ENCODE assay signal across 13 mouse cellular contexts in genomic region chr2:135356311-135356710, GRCm38 (mm10).
DNase-seq lines count a peak whose midpoint lies in the region; ATAC-seq and TF ChIP-seq lines count a peak whose summit lies in the region.
"Had no signal": no experiment of that assay in that cellular context is flagged by ENCODE, and none has a peak within 500 bp of the region (broad histone marks: within the 10 kb centered on the region; RNA-seq: fewer than 3 reads in every experiment).

No protein-coding gene starts in this region.

- 32% methylated on average over 1 of the region's 1 CpGs for WGBS in embryonic facial prominence, embryonic 11.5 days
- 40% methylated on average over 1 of the region's 1 CpGs for WGBS in embryonic facial prominence, embryonic 10.5 days
- WGBS in liver, postnatal 0 days (ENCODE audit: insufficient replicate concordance): 35% methylated on average over 1 of the region's 1 CpGs

- H3K27ac ChIP-seq in embryonic facial prominence, embryonic 11.5 days (replicated peaks; ENCODE audit: low read depth, low read length): no peak overlapping the region
- H3K27ac ChIP-seq in embryonic facial prominence, embryonic 10.5 days (replicated peaks): no peak overlapping the region
- H3K27ac ChIP-seq in liver, postnatal 0 days (ENCODE audit: low read depth): no peak overlapping the region
- H3K27ac ChIP-seq: embryonic facial prominence, embryonic 12.5 days had no signal

- no peak overlapping the region for H3K4me3 ChIP-seq in embryonic facial prominence, embryonic 11.5 days (ENCODE audit: low read depth, low read length)
- no peak overlapping the region for H3K4me3 ChIP-seq in embryonic facial prominence, embryonic 10.5 days
- H3K4me3 ChIP-seq in liver, postnatal 0 days (ENCODE audit: low read depth, low read length): no peak overlapping the region
- H3K4me3 ChIP-seq: embryonic facial prominence, embryonic 12.5 days; megakaryocyte, embryonic 14.5 days had no signal

- DNase-seq in embryonic facial prominence, embryonic 11.5 days (ENCODE audit: low spot score): peak; percentile 62
- no peak for DNase-seq in embryonic facial prominence, embryonic 10.5 days (ENCODE audit: low spot score)
- no peak for DNase-seq in liver, postnatal 0 days
- no peak for DNase-seq in liver
- peak; percentile 12 for DNase-seq in c-Kit-positive CD71-negative TER-119-negative erythroid progenitor cells, embryonic 14.5 days (ENCODE audit: low read depth)
- peak; percentile 5 for DNase-seq in naive thymus-derived CD4-positive, alpha-beta T cell, adult 2 months (ENCODE audit: low read depth)
- no peak for DNase-seq in gastrocnemius, postnatal 14 days
- DNase-seq in left cerebral cortex, postnatal 36 days (ENCODE audit: low spot score in 2 of 2): no peak
- DNase-seq: adrenal gland, postnatal 10 days; gastrocnemius, postnatal 10 days had no signal

- no peak for TF ChIP-seq EP300 in liver, postnatal 0 days (IDR thresholded peaks at IDR 0.05; ENCODE audit: low read depth)

- no peaks in the 10 kb centered on the region for H3K4me1 ChIP-seq in embryonic facial prominence, embryonic 11.5 days (ENCODE audit: control insufficient read depth, insufficient read depth, low read length)
- H3K4me1 ChIP-seq in embryonic facial prominence, embryonic 10.5 days: no peaks in the 10 kb centered on the region; the same call in 1 of the 2 replicates
- H3K4me1 ChIP-seq in liver, postnatal 0 days (ENCODE audit: insufficient read depth): no peaks in the 10 kb centered on the region
- H3K4me1 ChIP-seq: embryonic facial prominence, embryonic 12.5 days had no signal

- H3K36me3 ChIP-seq in embryonic facial prominence, embryonic 11.5 days (replicated peaks; ENCODE audit: control insufficient read depth, insufficient read depth, low read depth, low read length): no peaks in the 10 kb centered on the region
- H3K36me3 ChIP-seq in embryonic facial prominence, embryonic 10.5 days (replicated peaks): no peaks in the 10 kb centered on the region
- H3K36me3 ChIP-seq in liver, postnatal 0 days (replicated peaks; ENCODE audit: insufficient read depth, low read length): no peaks in the 10 kb centered on the region
- H3K36me3 ChIP-seq: embryonic facial prominence, embryonic 12.5 days had no signal

- no peak overlapping the region for H3K9ac ChIP-seq in embryonic facial prominence, embryonic 11.5 days (replicated peaks; ENCODE audit: low read length)
- H3K9ac ChIP-seq in liver, postnatal 0 days (replicated peaks): no peak overlapping the region
- H3K9ac ChIP-seq: embryonic facial prominence, embryonic 12.5 days had no signal

- no peaks in the 10 kb centered on the region for H3K27me3 ChIP-seq in embryonic facial prominence, embryonic 11.5 days (ENCODE audit: control insufficient read depth, insufficient read depth, low read length)
- H3K27me3 ChIP-seq in embryonic facial prominence, embryonic 10.5 days (replicated peaks; ENCODE audit: low read depth, poor library complexity, severe bottlenecking): no peaks in the 10 kb centered on the region
- H3K27me3 ChIP-seq in liver, postnatal 0 days (ENCODE audit: insufficient read depth, low read length): no peaks in the 10 kb centered on the region
- H3K27me3 ChIP-seq: embryonic facial prominence, embryonic 12.5 days; megakaryocyte, embryonic 14.5 days had no signal

- peak; percentile 57 for TF ChIP-seq CTCF in liver, postnatal 0 days (IDR thresholded peaks at IDR 0.05; ENCODE audit: low read depth)

- H3K9me3 ChIP-seq in embryonic facial prominence, embryonic 11.5 days (replicated peaks; ENCODE audit: control insufficient read depth, low read length): no peaks in the 10 kb centered on the region
- no peaks in the 10 kb centered on the region for H3K9me3 ChIP-seq in embryonic facial prominence, embryonic 10.5 days
- H3K9me3 ChIP-seq in liver, postnatal 0 days (ENCODE audit: low read length): no peaks in the 10 kb centered on the region
- H3K9me3 ChIP-seq: embryonic facial prominence, embryonic 12.5 days; megakaryocyte, embryonic 14.5 days had no signal

- no peak for ATAC-seq in embryonic facial prominence, embryonic 11.5 days (replicated peaks; ENCODE audit: insufficient number of reproducible peaks, low FRiP score, low TSS enrichment, low read depth)
- ATAC-seq in liver, postnatal 0 days: no peak
- ATAC-seq: intestine, embryonic 16.5 days had no signal

- no peak overlapping the region for H3K4me2 ChIP-seq in embryonic facial prominence, embryonic 11.5 days (ENCODE audit: low read depth, low read length)
- no peak overlapping the region for H3K4me2 ChIP-seq in liver, postnatal 0 days (ENCODE audit: low read depth, low read length)
- H3K4me2 ChIP-seq: embryonic facial prominence, embryonic 12.5 days had no signal

- intact Hi-C loops in gastrocnemius, postnatal 14 days (cut with DNase I; ENCODE audit: low total_unique reads): no loop called here
- intact Hi-C loops in left cerebral cortex, postnatal 36 days (cut with DNase I): no loop called here

Comparison
In these comparisons a context has a peak if more than half of its experiments do, and no peak if none do; other contexts are left out.
1. DNase-seq: peak in embryonic facial prominence, embryonic 11.5 days (single experiment), c-Kit-positive CD71-negative TER-119-negative erythroid progenitor cells, embryonic 14.5 days (single experiment) and naive thymus-derived CD4-positive, alpha-beta T cell, adult 2 months (single experiment); none in embryonic facial prominence, embryonic 10.5 days (single experiment), liver, postnatal 0 days (single experiment), liver (single experiment), gastrocnemius, postnatal 14 days (single experiment) and left cerebral cortex, postnatal 36 days (0 of 2).